Mouse (Mus musculus): ENCODE results near the gene Zfp541.

Zfp541 gene

GRCm38 (mm10) chr7:16061219-16062098 is at the start of gene Zfp541:
Gene Zfp541 (plus strand): TSS chr7:16061814.
- DNase-seq (ENCODE audit: low read depth in 2 of 2, low spot score in 2 of 2): no peak

GRCm38 (mm10) chr7:16012576-16013263 is 48.9 kb upstream of the Zfp541 start:
- peak; percentile 35 to 56 for DNase-seq (ENCODE audit: low read depth in 2 of 2, low spot score in 2 of 2)

GRCm38 (mm10) chr7:16013722-16014275 is 47.8 kb upstream of the Zfp541 start:
- DNase-seq (ENCODE audit: low read depth in 2 of 2, low spot score in 2 of 2): no peak

- no peak for DNase-seq (ENCODE audit: low read depth in 2 of 2, low spot score in 2 of 2)
Measured at GRCm38 (mm10) chr7:16014521-16015175, 47.0 kb upstream of the Zfp541 start.

GRCm38 (mm10) chr7:16015384-16015783 is 46.2 kb upstream of the Zfp541 start:
- DNase-seq (ENCODE audit: low read depth in 2 of 2, low spot score in 2 of 2): no peak

GRCm38 (mm10) chr7:16018016-16018810 is 43.4 kb upstream of the Zfp541 start:
- DNase-seq (ENCODE audit: low read depth in 2 of 2, low spot score in 2 of 2): peak in 1 of 2 experiments; percentile 50

GRCm38 (mm10) chr7:16019256-16020094 is 42.1 kb upstream of the Zfp541 start:
- no peak for DNase-seq (ENCODE audit: low read depth in 2 of 2, low spot score in 2 of 2)

- no peak for DNase-seq (ENCODE audit: low read depth in 2 of 2, low spot score in 2 of 2)
Measured at GRCm38 (mm10) chr7:16024603-16025222, 36.9 kb upstream of the Zfp541 start.

GRCm38 (mm10) chr7:16028102-16028927 is 33.3 kb upstream of the Zfp541 start:
- DNase-seq (ENCODE audit: low read depth in 2 of 2, low spot score in 2 of 2): no peak

- DNase-seq (ENCODE audit: low read depth in 2 of 2, low spot score in 2 of 2): no peak
Measured at GRCm38 (mm10) chr7:16031072-16031471, 30.5 kb upstream of the Zfp541 start.

- DNase-seq (ENCODE audit: low read depth in 2 of 2, low spot score in 2 of 2): no peak
Measured at GRCm38 (mm10) chr7:16033059-16033458, 28.6 kb upstream of the Zfp541 start.

GRCm38 (mm10) chr7:16033580-16034461 is 27.8 kb upstream of the Zfp541 start:
- DNase-seq (ENCODE audit: low read depth in 2 of 2, low spot score in 2 of 2): no peak

- no peak for DNase-seq (ENCODE audit: low read depth in 2 of 2, low spot score in 2 of 2)
Measured at GRCm38 (mm10) chr7:16036972-16037371, 24.6 kb upstream of the Zfp541 start.

- DNase-seq (ENCODE audit: low read depth in 2 of 2, low spot score in 2 of 2): no peak
Measured at GRCm38 (mm10) chr7:16039363-16039762, 22.3 kb upstream of the Zfp541 start.

GRCm38 (mm10) chr7:16041208-16041607 is 20.4 kb upstream of the Zfp541 start:
- no peak for DNase-seq (ENCODE audit: low read depth in 2 of 2, low spot score in 2 of 2)

- DNase-seq (ENCODE audit: low read depth in 2 of 2, low spot score in 2 of 2): no peak
Measured at GRCm38 (mm10) chr7:16042850-16043775, 18.5 kb upstream of the Zfp541 start.
